Mouse (Mus musculus): Measurements from ENCODE around the gene Abhd6. TPM values are rescaled to one million over a fixed set of nuclear protein-coding genes. Genes with fewer than 3 reads are reported as not detected.
"Not testable (repeated sequence)": the region's sequence is repeated elsewhere in the genome, so short reads cannot be mapped to it uniquely, and the experiment has no call there.

The Abhd6 gene
- polyA plus RNA-seq, 2 experiments: 3.4 to 9.2 TPM

- WGBS (ENCODE audit: insufficient replicate concordance): 27% methylated on average over 17 of the region's 17 CpGs
- Histone ChIP-seq H3K27me3 (ENCODE audit: control insufficient read depth, insufficient read depth, low read length) (peaks cover 30% of the 10 kb centered on the region), H3K36me3 (replicated peaks; ENCODE audit: control insufficient read depth, insufficient read depth, low read depth) (no peaks in the 10 kb centered on the region), H3K9me3 (ENCODE audit: control insufficient read depth, low read length) (no peaks in the 10 kb centered on the region), H3K27ac (no peak overlapping the region), H3K9ac (replicated peaks) (no peak overlapping the region), H3K4me2 (ENCODE audit: low read depth) (no peak overlapping the region), H3K4me3 (ENCODE audit: insufficient read depth in 1 of 2, low read depth in 2 of 2, low read length in 2 of 2) (no peak overlapping the region), H3K4me1 (replicated peaks; ENCODE audit: control insufficient read depth in 2 of 2, insufficient read depth in 2 of 2, low read length in 1 of 2) (peaks cover 0 to 4% of the 10 kb centered on the region in 2 experiments; a peak in 1 of 4 replicates)
- ATAC-seq (ENCODE audit: insufficient read depth) (no peak), DNase-seq (ENCODE audit: low read depth in 3 of 3, low spot score in 3 of 3) (no peak)
- TF ChIP-seq EP300 (IDR thresholded peaks at IDR 0.05; ENCODE audit: low read depth): no peak
- TF ChIP-seq CTCF (IDR thresholded peaks at IDR 0.05; ENCODE audit: low read depth): no peak
Measured at GRCm38 (mm10) chr14:8000831-8001685, 1.6 kb upstream of the Abhd6 start.

- H3K27ac ChIP-seq: no peak overlapping the region
- TF ChIP-seq CTCF (IDR thresholded peaks at IDR 0.05; ENCODE audit: low read depth) (no peak), EP300 (IDR thresholded peaks at IDR 0.05; ENCODE audit: low read depth) (no peak)
- no peaks in the 10 kb centered on the region for H3K9me3 ChIP-seq (ENCODE audit: control insufficient read depth, low read length)
- ATAC-seq (ENCODE audit: insufficient read depth) (no peak), DNase-seq (ENCODE audit: low read depth in 3 of 3, low spot score in 3 of 3) (no peak)
- H3K4me3 ChIP-seq (ENCODE audit: insufficient read depth in 1 of 2, low read depth in 2 of 2, low read length in 2 of 2): peak overlapping the region; percentile 47 to 59
- peaks cover 0 to 9% of the 10 kb centered on the region in 2 experiments; a peak in 2 of 4 replicates for H3K4me1 ChIP-seq (replicated peaks; ENCODE audit: control insufficient read depth in 2 of 2, insufficient read depth in 2 of 2, low read length in 1 of 2)
- no peaks in the 10 kb centered on the region for H3K36me3 ChIP-seq (replicated peaks; ENCODE audit: control insufficient read depth, insufficient read depth, low read depth)
- H3K27me3 ChIP-seq (ENCODE audit: control insufficient read depth, insufficient read depth, low read length): peaks cover 30% of the 10 kb centered on the region
- 1% methylated on average over 23 of the region's 23 CpGs for WGBS (ENCODE audit: insufficient replicate concordance)
- peak overlapping the region; percentile 63 for H3K4me2 ChIP-seq (ENCODE audit: low read depth)
- no peak overlapping the region for H3K9ac ChIP-seq (replicated peaks)
Measured at GRCm38 (mm10) chr14:8003093-8003670, 480 bp downstream of the Abhd6 start.

DNA sequence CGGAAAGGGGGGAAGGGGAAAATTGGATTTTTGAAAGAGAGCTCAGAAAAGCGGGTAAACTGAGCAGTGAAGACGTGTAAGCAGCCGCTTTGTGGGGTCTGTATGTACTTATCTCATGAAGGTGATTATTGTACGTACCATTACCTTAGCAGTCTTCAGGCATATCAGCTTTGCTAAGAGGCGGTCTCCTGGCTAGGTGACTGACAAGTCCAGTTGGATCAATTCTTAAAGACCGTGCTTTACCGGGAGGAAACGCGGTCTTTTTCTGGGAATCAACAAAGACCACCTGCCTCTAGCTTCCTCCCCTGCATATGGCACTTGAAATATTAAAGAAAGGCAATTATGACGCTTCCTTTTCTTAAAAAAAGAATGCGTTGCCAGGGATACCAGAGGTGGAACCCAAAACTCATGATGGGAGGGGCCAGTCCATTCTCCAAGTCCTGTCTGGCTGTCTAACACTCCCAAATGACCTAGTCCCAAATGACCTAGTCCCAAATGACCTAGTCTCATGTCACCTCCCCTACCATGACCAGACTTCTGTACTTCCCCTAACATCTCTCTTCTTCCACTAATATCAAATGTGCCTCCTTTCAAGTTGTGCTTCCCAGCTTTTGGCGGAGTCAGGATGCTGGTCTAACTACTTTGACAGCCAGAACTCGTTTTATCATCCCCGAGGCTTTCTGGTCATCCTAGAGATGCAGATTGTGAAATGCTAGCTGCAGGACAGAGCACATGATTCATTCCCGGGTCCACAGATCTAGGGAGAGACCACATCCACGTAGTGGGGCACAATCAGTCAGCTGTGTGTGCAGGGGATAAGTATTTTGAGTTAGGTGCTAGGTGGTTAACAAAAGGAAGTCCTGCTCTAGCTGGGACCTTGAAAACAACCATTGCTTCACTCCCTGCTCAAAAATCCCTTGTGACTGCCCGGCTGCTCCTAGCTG lies 1.3 kb downstream of the Abhd6 start:
- H3K4me3 ChIP-seq (ENCODE audit: insufficient read depth in 1 of 2, low read depth in 2 of 2, low read length in 2 of 2): peak overlapping the region; percentile 47 to 59; a peak in 2 of 4 replicates
- no peaks in the 10 kb centered on the region for H3K9me3 ChIP-seq (ENCODE audit: control insufficient read depth, low read length)
- TF ChIP-seq CTCF (IDR thresholded peaks at IDR 0.05; ENCODE audit: low read depth): no peak
- no peak for TF ChIP-seq EP300 (IDR thresholded peaks at IDR 0.05; ENCODE audit: low read depth)
- WGBS (ENCODE audit: insufficient replicate concordance): 31% methylated on average over 18 of the region's 18 CpGs
- no peak for DNase-seq (ENCODE audit: low read depth in 3 of 3, low spot score in 3 of 3)
- H3K4me2 ChIP-seq (ENCODE audit: low read depth): peak overlapping the region; percentile 63
- H3K4me1 ChIP-seq (replicated peaks; ENCODE audit: control insufficient read depth in 2 of 2, insufficient read depth in 2 of 2, low read length in 1 of 2): peaks cover 0 to 9% of the 10 kb centered on the region in 2 experiments; a peak in 2 of 4 replicates
- H3K27me3 ChIP-seq (ENCODE audit: control insufficient read depth, insufficient read depth, low read length): peaks cover 30% of the 10 kb centered on the region
- no peak overlapping the region for H3K27ac ChIP-seq
- no peak overlapping the region for H3K9ac ChIP-seq (replicated peaks)
- H3K36me3 ChIP-seq (replicated peaks; ENCODE audit: control insufficient read depth, insufficient read depth, low read depth): no peaks in the 10 kb centered on the region
- no peak for ATAC-seq (ENCODE audit: insufficient read depth)

GRCm38 (mm10) chr14:8006061-8006460 lies 3.4 kb downstream of the Abhd6 start:
- H3K27me3 ChIP-seq (ENCODE audit: control insufficient read depth, insufficient read depth, low read length): peaks cover 25% of the 10 kb centered on the region
- 48% methylated on average over 3 of the region's 3 CpGs for WGBS (ENCODE audit: insufficient replicate concordance)
- H3K36me3 ChIP-seq (replicated peaks; ENCODE audit: control insufficient read depth, insufficient read depth, low read depth); H3K27ac ChIP-seq; DNase-seq (ENCODE audit: low read depth in 3 of 3, low spot score in 3 of 3); H3K4me3 ChIP-seq (ENCODE audit: insufficient read depth in 1 of 2, low read depth in 2 of 2, low read length in 2 of 2); ATAC-seq (ENCODE audit: insufficient read depth); H3K9me3 ChIP-seq (ENCODE audit: control insufficient read depth, low read length); H3K4me1 ChIP-seq (replicated peaks; ENCODE audit: control insufficient read depth in 2 of 2, insufficient read depth in 2 of 2, low read length in 1 of 2); H3K4me2 ChIP-seq (ENCODE audit: low read depth); H3K9ac ChIP-seq (replicated peaks): not testable (repeated sequence)

Data from liver, embryonic 14.5 days (tissue).